In genomic region chr5:108668977-108669936, GRCm38 (mm10) we compare ENCODE assay signal across 8 mouse cellular contexts. TPM values are rescaled to one million over a fixed set of nuclear protein-coding genes. Genes with fewer than 3 reads are reported as not detected.
A peak's percentile ranks its signal among the peaks of the same experiment; 100 is the strongest.
DNase-seq lines count a peak whose midpoint lies in the region; ATAC-seq and TF ChIP-seq lines count a peak whose summit lies in the region.

TSS of gene Dgkq (minus strand) at chr5:108669672.

- DNase-seq in G1E (ENCODE audit: low spot score) = peak; percentile 66
- DNase-seq in cerebellum, adult 2 months = peak; percentile 90 to 91
- peak; percentile 90 for DNase-seq in forebrain, postnatal 0 days
- DNase-seq in heart, postnatal 4 days = peak; percentile 90
- peak; percentile 88 to 92 for DNase-seq in layer of hippocampus, adult 8-10 months (ENCODE audit: low spot score in 2 of 2)
- peak; percentile 81 for DNase-seq in ovary, adult 18-20 months (ENCODE audit: low spot score)
- peak; percentile 70 to 74 for DNase-seq in thymus, postnatal 10 days (ENCODE audit: low spot score in 2 of 2)

- peak within 1 kb of the TSS; percentile 77 for H3K9ac ChIP-seq in forebrain, postnatal 0 days
- peak within 1 kb of the TSS; percentile 72 for H3K9ac ChIP-seq in lung, embryonic 15.5 days

- H3K4me2 ChIP-seq in forebrain, postnatal 0 days (ENCODE audit: low read depth) = peak within 1 kb of the TSS; percentile 82
- H3K4me2 ChIP-seq in lung, embryonic 15.5 days = peak within 1 kb of the TSS; percentile 81

- H3K27ac ChIP-seq in cerebellum, adult 2 months (ENCODE audit: insufficient read depth, low read length) = peak within 1 kb of the TSS; percentile 92
- peak within 1 kb of the TSS; percentile 87 for H3K27ac ChIP-seq in forebrain, postnatal 0 days (ENCODE audit: low read depth, low read length)
- peak within 1 kb of the TSS; percentile 82 for H3K27ac ChIP-seq in lung, embryonic 15.5 days

- no peaks in the 10 kb centered on the region for H3K9me3 ChIP-seq in G1E (replicated peaks)
- no peaks in the 10 kb centered on the region for H3K9me3 ChIP-seq in forebrain, postnatal 0 days (ENCODE audit: low read length)
- no peaks in the 10 kb centered on the region for H3K9me3 ChIP-seq in lung, embryonic 15.5 days

- H3K4me1 ChIP-seq in G1E (ENCODE audit: insufficient read depth, low read depth, low read length) = peaks cover 73% of the 10 kb centered on the region
- H3K4me1 ChIP-seq in cerebellum, adult 2 months (ENCODE audit: control insufficient read depth, insufficient read depth, low read length) = peaks cover 7% of the 10 kb centered on the region; the same call in 1 of the 2 replicates
- peaks cover 3% of the 10 kb centered on the region; the same call in 1 of the 2 replicates for H3K4me1 ChIP-seq in forebrain, postnatal 0 days (ENCODE audit: insufficient read depth)
- peaks cover 18% of the 10 kb centered on the region for H3K4me1 ChIP-seq in lung, embryonic 15.5 days

- TF ChIP-seq POLR2A in cerebellum, adult 2 months (IDR thresholded peaks at IDR 0.05; ENCODE audit: borderline replicate concordance, insufficient read depth, low read length) = peak; percentile 85

- no peaks in the 10 kb centered on the region for H3K27me3 ChIP-seq in G1E (ENCODE audit: insufficient read depth, low read length)
- H3K27me3 ChIP-seq in cerebellum, adult 2 months (ENCODE audit: control insufficient read depth, insufficient read depth, low read length) = no peaks in the 10 kb centered on the region
- no peaks in the 10 kb centered on the region for H3K27me3 ChIP-seq in forebrain, postnatal 0 days (ENCODE audit: insufficient read depth, low read length)
- H3K27me3 ChIP-seq in lung, embryonic 15.5 days = no peaks in the 10 kb centered on the region

- peak; percentile 67 for ATAC-seq in G1E (ENCODE audit: extremely low read depth, insufficient number of reproducible peaks, low FRiP score, poor library complexity, severe bottlenecking)
- peak; percentile 90 for ATAC-seq in forebrain, postnatal 0 days
- ATAC-seq in lung, embryonic 15.5 days (ENCODE audit: borderline replicate concordance, extremely low read depth, low FRiP score, low TSS enrichment) = peak; percentile 81

- peak within 1 kb of the TSS; percentile 75 for H3K4me3 ChIP-seq in G1E (ENCODE audit: low read depth, low read length)
- peak within 1 kb of the TSS; percentile 65 for H3K4me3 ChIP-seq in cerebellum, adult 2 months (replicated peaks; ENCODE audit: insufficient read depth, low read depth, low read length)
- peak within 1 kb of the TSS; percentile 60 for H3K4me3 ChIP-seq in forebrain, postnatal 0 days (ENCODE audit: low read depth, low read length)
- H3K4me3 ChIP-seq in lung, embryonic 15.5 days = peak within 1 kb of the TSS; percentile 58

- TF ChIP-seq CTCF in G1E (IDR thresholded peaks at IDR 0.05; ENCODE audit: low read depth, low read length) = 0 out of 2 replicates have a peak, but pooled peaks have one; percentile 15
- peak; percentile 60; the same call in 1 of the 2 replicates for TF ChIP-seq CTCF in cerebellum, adult 2 months (IDR thresholded peaks at IDR 0.05; ENCODE audit: borderline replicate concordance, insufficient read depth, low read depth, low read length)
- TF ChIP-seq CTCF in forebrain, postnatal 0 days (IDR thresholded peaks at IDR 0.05; ENCODE audit: low read depth) = peak; percentile 82

- peaks cover 42% of the 10 kb centered on the region for H3K36me3 ChIP-seq in G1E (replicated peaks)
- peaks cover 6% of the 10 kb centered on the region; the same call in 1 of the 2 replicates for H3K36me3 ChIP-seq in forebrain, postnatal 0 days (ENCODE audit: insufficient read depth)
- peaks cover 10% of the 10 kb centered on the region; the same call in 1 of the 2 replicates for H3K36me3 ChIP-seq in lung, embryonic 15.5 days

- WGBS in cerebellum, adult 2 months = 3% methylated on average over 43 of the region's 43 CpGs
- 6% methylated on average over 43 of the region's 43 CpGs for WGBS in forebrain, postnatal 0 days
- WGBS in lung, embryonic 15.5 days = 4% methylated on average over 43 of the region's 43 CpGs

RNA-seq across cellular contexts. Expression of gene Dgkq, which starts in this region (rescaled TPM):
- total RNA-seq in G1E (2014; fragmentation: Nextera tagmentation) (6.9 and 12.3 TPM in 2 replicates), G1E (2017) (7.9 and 8.3 TPM in 2 replicates)
- polyA plus RNA-seq in G1E (2012) = 3.9 and 4.5 TPM in 2 replicates
- 89.1 and 91.8 TPM in 2 replicates for polyA plus RNA-seq in cerebellum, adult 2 months (2012; rRNA removed)
- total RNA-seq in forebrain, postnatal 0 days (2014; rRNA removed) = 54.5 and 59.5 TPM in 2 replicates
- 8.6 and 11.6 TPM in 2 replicates for polyA plus RNA-seq in forebrain, postnatal 0 days (2015; fragmentation: Nextera tagmentation; extraction: Ambion mirVana)
- 10 to 100 TPM; 11.8 to 16.2 TPM for total RNA-seq in heart, postnatal 4 days (2021)
- 10 to 100 TPM; 52.6 to 61.4 (median 58.7) TPM for total RNA-seq in layer of hippocampus, adult 8-10 months (2022)
- polyA plus RNA-seq in lung, embryonic 15.5 days (2015; fragmentation: Nextera tagmentation; extraction: Ambion mirVana) = 10.7 and 11.7 TPM in 2 replicates

Comparison
In these comparisons a context has a peak if more than half of its experiments do, and no peak if none do; other contexts are left out.
1. Peak in every context shown above with its lines: DNase-seq, ATAC-seq, H3K4me3 ChIP-seq and H3K27ac ChIP-seq.
2. CTCF ChIP-seq: peak in every context shown above with its lines; median percentile 82 in forebrain, postnatal 0 days; 60 in cerebellum, adult 2 months; 15 in G1E.